Mouse (Mus musculus) lung, embryonic 16.5 days (tissue): ENCODE data around the gene Gm10260. TPM values are rescaled to one million over a fixed set of nuclear protein-coding genes. Genes with fewer than 3 reads are reported as not detected.

Experiments
- ATAC-seq: fragments of 200-750 bp; cut with Nextera tagmentation; 2 replicates; pipeline ENCODE4 v1.8.0; 2017; ENCODE audit warnings: low read depth, mild to moderate bottlenecking, moderate library complexity
- H3K27ac ChIP-seq: fragments of 300-500 bp; sonication (generic); 2 replicates; pipeline ENCODE4 v1.5.1; 2014; ENCODE audit warnings: mild to moderate bottlenecking, control low read depth, low read length
- H3K27me3 ChIP-seq: fragments of 300-500 bp; sonication (generic); 2 replicates; pipeline ENCODE4 v1.6.1; 2014; ENCODE audit warnings: low read depth, low read length, mixed read lengths; ENCODE audit not compliant: control insufficient read depth, insufficient read depth
- H3K36me3 ChIP-seq: fragments of 300-500 bp; sonication (generic); 2 replicates; pipeline ENCODE4 v1.6.1; 2014; ENCODE audit warnings: low read length; ENCODE audit not compliant: control insufficient read depth, insufficient read depth
- H3K4me1 ChIP-seq: fragments of 300-500 bp; sonication (generic); replicated peaks from 2 replicates; pipeline ENCODE4 v1.6.1; 2014; ENCODE audit warnings: low read length, mixed read lengths; ENCODE audit not compliant: control insufficient read depth, insufficient read depth
- H3K4me2 ChIP-seq: fragments of 300-500 bp; sonication (generic); 2 replicates; pipeline ENCODE4 v1.6.1; 2014; ENCODE audit warnings: low read depth, low read length, control low read depth
- H3K4me3 ChIP-seq: fragments of 300-500 bp; sonication (generic); 2 replicates; pipeline ENCODE4 v1.5.1; 2014; ENCODE audit warnings: mild to moderate bottlenecking, low read length, control low read depth
- H3K9ac ChIP-seq: fragments of 300-500 bp; sonication (generic); 2 replicates; pipeline ENCODE4 v1.6.1; 2014; ENCODE audit warnings: low read length, control low read depth
- H3K9me3 ChIP-seq: fragments of 300-500 bp; sonication (generic); 2 replicates; pipeline ENCODE4 v1.6.1; 2016; ENCODE audit warnings: low read length; ENCODE audit not compliant: control insufficient read depth
- WGBS: fragments of 180-500 bp; shearing (Covaris S2); extraction: QIAGEN DNeasy Blood & Tissue Kit; methylation state at CpG from one replicate; pipeline ENCODE4 v1.1.7; 2014; 5-methylcytosine and 5-hydroxymethylcytosine counted together
- polyA plus RNA-seq: library from polyadenylated mRNA; unstranded; fragments of >200 nt; fragmentation: Nextera tagmentation; extraction: Ambion mirVana; gene quantifications from 2 replicates; pipeline ENCODE4 v1.2.1, GENCODE M21; 2015

The Gm10260 gene
- 3.6 and 17.3 TPM in 2 replicates for polyA plus RNA-seq

GRCm38 (mm10) chr13:97760532-97760931 is at the start of gene Gm10260:
Gene Gm10260, minus strand, starts transcription at chr13:97760632.
- H3K4me2 ChIP-seq, result no peak within 1 kb of the TSS
- H3K9me3 ChIP-seq, result no peaks in the 10 kb centered on the region
- 97% methylated on average over 10 of the region's 11 CpGs for WGBS
- H3K4me3 ChIP-seq, result no peak within 1 kb of the TSS
- H3K4me1 ChIP-seq, result peaks cover 18% of the 10 kb centered on the region
- no peak within 1 kb of the TSS for H3K27ac ChIP-seq
- H3K36me3 ChIP-seq, result no peaks in the 10 kb centered on the region
- no peak within 1 kb of the TSS for H3K9ac ChIP-seq
- H3K27me3 ChIP-seq, result no peaks in the 10 kb centered on the region
- no peak for ATAC-seq

GRCm38 (mm10) chr13:97809828-97810227 is 49.4 kb upstream of the Gm10260 start:
- Histone ChIP-seq H3K9me3 (no peaks in the 10 kb centered on the region), H3K9ac (no peak overlapping the region), H3K36me3 (no peaks in the 10 kb centered on the region), H3K4me1 (peaks cover 8% of the 10 kb centered on the region), H3K27ac (no peak overlapping the region), H3K4me2 (no peak overlapping the region), H3K27me3 (no peaks in the 10 kb centered on the region; the same call in 1 of the 2 replicates), H3K4me3 (no peak overlapping the region)
- ATAC-seq, result no peak
- WGBS, result 82% methylated on average over 4 of the region's 4 CpGs

- no peak overlapping the region for H3K27ac ChIP-seq
- WGBS, result 69% methylated on average over 9 of the region's 9 CpGs
Measured at GRCm38 (mm10) chr13:97805907-97806306, 45.5 kb upstream of the Gm10260 start.

GRCm38 (mm10) chr13:97802386-97802785 is 42.0 kb upstream of the Gm10260 start:
- Histone ChIP-seq H3K9ac (no peak overlapping the region), H3K27me3 (no peaks in the 10 kb centered on the region), H3K9me3 (no peaks in the 10 kb centered on the region), H3K27ac (no peak overlapping the region), H3K4me2 (no peak overlapping the region), H3K36me3 (no peaks in the 10 kb centered on the region), H3K4me1 (peaks cover 8% of the 10 kb centered on the region), H3K4me3 (no peak overlapping the region)
- no peak for ATAC-seq
- WGBS, result 68% methylated on average over 4 of the region's 4 CpGs

More at GRCm38 (mm10) chr13:97805907-97806306, 45.5 kb upstream of the Gm10260 start:
- Histone ChIP-seq H3K36me3 (no peaks in the 10 kb centered on the region), H3K4me2 (no peak overlapping the region), H3K27me3 (no peaks in the 10 kb centered on the region), H3K4me3 (no peak overlapping the region), H3K9me3 (no peaks in the 10 kb centered on the region), H3K9ac (no peak overlapping the region), H3K4me1 (peaks cover 8% of the 10 kb centered on the region)
- no peak for ATAC-seq

- H3K4me2 ChIP-seq, result no peak overlapping the region
- no peak overlapping the region for H3K27ac ChIP-seq
- H3K4me1 ChIP-seq, result no peaks in the 10 kb centered on the region
- no peaks in the 10 kb centered on the region for H3K9me3 ChIP-seq
- no peaks in the 10 kb centered on the region for H3K36me3 ChIP-seq
- no peak overlapping the region for H3K4me3 ChIP-seq
- no peaks in the 10 kb centered on the region; the same call in 1 of the 2 replicates for H3K27me3 ChIP-seq
- WGBS, result 65% methylated on average over 5 of the region's 5 CpGs
- no peak overlapping the region for H3K9ac ChIP-seq
- no peak for ATAC-seq
Measured at GRCm38 (mm10) chr13:97797462-97797861, 37.0 kb upstream of the Gm10260 start.

GRCm38 (mm10) chr13:97794780-97795179 is 34.3 kb upstream of the Gm10260 start:
- Histone ChIP-seq H3K36me3 (no peaks in the 10 kb centered on the region), H3K27me3 (no peaks in the 10 kb centered on the region; the same call in 1 of the 2 replicates), H3K9me3 (no peaks in the 10 kb centered on the region), H3K4me2 (no peak overlapping the region), H3K27ac (no peak overlapping the region), H3K9ac (no peak overlapping the region), H3K4me1 (no peaks in the 10 kb centered on the region), H3K4me3 (no peak overlapping the region)
- 52% methylated on average over 1 of the region's 1 CpGs for WGBS
- no peak for ATAC-seq

GRCm38 (mm10) chr13:97793932-97794331 is 33.5 kb upstream of the Gm10260 start:
- H3K4me1 ChIP-seq, result no peaks in the 10 kb centered on the region
- no peak overlapping the region for H3K4me3 ChIP-seq
- no peak for ATAC-seq
- 74% methylated on average over 1 of the region's 1 CpGs for WGBS
- H3K27ac ChIP-seq, result no peak overlapping the region
- H3K9ac ChIP-seq, result no peak overlapping the region
- no peaks in the 10 kb centered on the region for H3K9me3 ChIP-seq
- H3K27me3 ChIP-seq, result no peaks in the 10 kb centered on the region; the same call in 1 of the 2 replicates
- H3K4me2 ChIP-seq, result no peak overlapping the region
- no peaks in the 10 kb centered on the region for H3K36me3 ChIP-seq

- Histone ChIP-seq H3K27me3 (no peaks in the 10 kb centered on the region; the same call in 1 of the 2 replicates), H3K36me3 (no peaks in the 10 kb centered on the region), H3K9ac (no peak overlapping the region), H3K27ac (no peak overlapping the region), H3K4me1 (no peaks in the 10 kb centered on the region), H3K4me2 (no peak overlapping the region), H3K9me3 (no peaks in the 10 kb centered on the region), H3K4me3 (no peak overlapping the region)
- no peak for ATAC-seq
- 62% methylated on average over 6 of the region's 6 CpGs for WGBS
Measured at GRCm38 (mm10) chr13:97791664-97792063, 31.2 kb upstream of the Gm10260 start.

GRCm38 (mm10) chr13:97789782-97790450 is 29.5 kb upstream of the Gm10260 start:
- 68% methylated on average over 12 of the region's 12 CpGs for WGBS
- Histone ChIP-seq H3K4me3 (no peak overlapping the region), H3K9me3 (no peaks in the 10 kb centered on the region), H3K4me1 (no peaks in the 10 kb centered on the region), H3K9ac (no peak overlapping the region), H3K4me2 (no peak overlapping the region), H3K27me3 (no peaks in the 10 kb centered on the region), H3K27ac (no peak overlapping the region), H3K36me3 (no peaks in the 10 kb centered on the region)
- no peak for ATAC-seq
